Mouse (Mus musculus): Measurements from ENCODE around the gene Ppp1r12c. TPM values are rescaled to one million over a fixed set of nuclear protein-coding genes. Genes with fewer than 3 reads are reported as not detected.
A peak's percentile ranks its signal among the peaks of the same experiment; 100 is the strongest.

Gene Ppp1r12c
- polyA plus RNA-seq, 1 experiment from 2014 or later, result 51.9 TPM

GRCm38 (mm10) chr7:4447138-4447537 lies 54.3 kb downstream of the Ppp1r12c start:
- peaks cover 8% of the 10 kb centered on the region for H3K4me1 ChIP-seq (replicated peaks)
- H3K36me3 ChIP-seq, result peaks cover 19% of the 10 kb centered on the region
- H3K9me3 ChIP-seq, result no peaks in the 10 kb centered on the region
- no peak for ATAC-seq
- no peak overlapping the region for H3K9ac ChIP-seq (replicated peaks)
- H3K27me3 ChIP-seq, result no peaks in the 10 kb centered on the region
- no peak overlapping the region for H3K4me2 ChIP-seq (replicated peaks)
- no peak overlapping the region for H3K4me3 ChIP-seq (replicated peaks)
- no peak overlapping the region for H3K27ac ChIP-seq
- 4% methylated on average over 1 of the region's 1 CpGs for WGBS

GRCm38 (mm10) chr7:4445216-4445791 lies 56.2 kb downstream of the Ppp1r12c start, which contains the start of gene Rdh13:
Rdh13 (minus strand) TSS chr7:4445649.
- ATAC-seq, result peak; percentile 95
- H3K9ac ChIP-seq (replicated peaks), result peak within 1 kb of the TSS; percentile 84
- peaks cover 8% of the 10 kb centered on the region for H3K4me1 ChIP-seq (replicated peaks)
- peak within 1 kb of the TSS; percentile 70 for H3K27ac ChIP-seq
- peak within 1 kb of the TSS; percentile 83 for H3K4me3 ChIP-seq (replicated peaks)
- no peaks in the 10 kb centered on the region for H3K27me3 ChIP-seq
- H3K9me3 ChIP-seq, result no peaks in the 10 kb centered on the region
- H3K4me2 ChIP-seq (replicated peaks), result peak within 1 kb of the TSS; percentile 77
- under 1% methylated on average over 35 of the region's 35 CpGs for WGBS
- H3K36me3 ChIP-seq, result peaks cover 37% of the 10 kb centered on the region

- H3K4me1 ChIP-seq (replicated peaks), result peaks cover 8% of the 10 kb centered on the region
- peaks cover 73% of the 10 kb centered on the region for H3K36me3 ChIP-seq
- H3K4me2 ChIP-seq (replicated peaks), result no peak overlapping the region
- H3K9me3 ChIP-seq, result no peaks in the 10 kb centered on the region
- H3K27ac ChIP-seq, result no peak overlapping the region
- 95% methylated on average over 10 of the region's 10 CpGs for WGBS
- H3K27me3 ChIP-seq, result no peaks in the 10 kb centered on the region
- ATAC-seq, result no peak
- H3K9ac ChIP-seq (replicated peaks), result no peak overlapping the region
- H3K4me3 ChIP-seq (replicated peaks), result no peak overlapping the region
Observed at GRCm38 (mm10) chr7:4440549-4440948, 60.9 kb downstream of the Ppp1r12c start.

GRCm38 (mm10) chr7:4437721-4438120 lies 63.8 kb downstream of the Ppp1r12c start:
- no peaks in the 10 kb centered on the region for H3K4me1 ChIP-seq (replicated peaks)
- H3K36me3 ChIP-seq, result peaks cover 88% of the 10 kb centered on the region
- no peaks in the 10 kb centered on the region for H3K27me3 ChIP-seq
- no peaks in the 10 kb centered on the region for H3K9me3 ChIP-seq
- no peak for ATAC-seq
- H3K27ac ChIP-seq, result no peak overlapping the region
- no peak overlapping the region for H3K4me3 ChIP-seq (replicated peaks)
- no peak overlapping the region for H3K9ac ChIP-seq (replicated peaks)
- WGBS, result 89% methylated on average over 2 of the region's 2 CpGs
- H3K4me2 ChIP-seq (replicated peaks), result no peak overlapping the region

GRCm38 (mm10) chr7:4432026-4432425 lies 69.5 kb downstream of the Ppp1r12c start:
- no peak overlapping the region for H3K4me2 ChIP-seq (replicated peaks)
- no peak overlapping the region for H3K4me3 ChIP-seq (replicated peaks)
- no peaks in the 10 kb centered on the region for H3K27me3 ChIP-seq
- peaks cover 85% of the 10 kb centered on the region for H3K36me3 ChIP-seq
- no peak overlapping the region for H3K9ac ChIP-seq (replicated peaks)
- H3K4me1 ChIP-seq (replicated peaks), result no peaks in the 10 kb centered on the region
- H3K9me3 ChIP-seq, result no peaks in the 10 kb centered on the region
- 89% methylated on average over 8 of the region's 8 CpGs for WGBS
- no peak for ATAC-seq
- H3K27ac ChIP-seq, result no peak overlapping the region

- Histone ChIP-seq H3K27me3 (no peaks in the 10 kb centered on the region), H3K9me3 (no peaks in the 10 kb centered on the region), H3K36me3 (peaks cover 82% of the 10 kb centered on the region), H3K27ac (no peak overlapping the region), H3K4me1 (replicated peaks) (no peaks in the 10 kb centered on the region), H3K4me3 (replicated peaks) (no peak overlapping the region), H3K9ac (replicated peaks) (no peak overlapping the region), H3K4me2 (replicated peaks) (no peak overlapping the region)
- WGBS, result 79% methylated on average over 6 of the region's 6 CpGs
- ATAC-seq, result no peak
Observed at GRCm38 (mm10) chr7:4431548-4431947, 69.9 kb downstream of the Ppp1r12c start.

Small RNA genes within 50 kb of the gene (microRNA-seq; reads per million reads assigned to microRNA genes)
- gene Gm24605, result not detected

Other genes with a start within 250 kb of the Ppp1r12c start
- gene Ncr1, start 164.0 kb downstream of the Ppp1r12c start, polyA plus RNA-seq (2015; fragmentation: Nextera tagmentation; extraction: Ambion mirVana), result not detected in 2 replicates
- 0.09 TPM in 1 of 2 replicates, not detected in the other for gene Gp6, start 103.9 kb downstream of the Ppp1r12c start, polyA plus RNA-seq (2015; fragmentation: Nextera tagmentation; extraction: Ambion mirVana)
- 37.9 and 41.6 TPM in 2 replicates for gene Rdh13, start 56.0 kb downstream of the Ppp1r12c start, polyA plus RNA-seq (2015; fragmentation: Nextera tagmentation; extraction: Ambion mirVana)
- gene Eps8l1, start 41.0 kb downstream of the Ppp1r12c start, polyA plus RNA-seq (2015; fragmentation: Nextera tagmentation; extraction: Ambion mirVana), result 5.5 and 8.2 TPM in 2 replicates
- 5.4 and 6.3 TPM in 2 replicates for gene Tnnt1, start 14.7 kb upstream of the Ppp1r12c start, polyA plus RNA-seq (2015; fragmentation: Nextera tagmentation; extraction: Ambion mirVana)
- gene Tnni3, start 22.5 kb upstream of the Ppp1r12c start, polyA plus RNA-seq (2015; fragmentation: Nextera tagmentation; extraction: Ambion mirVana), result 1.4 and 2.3 TPM in 2 replicates
- gene Dnaaf3, start 30.8 kb upstream of the Ppp1r12c start, polyA plus RNA-seq (2015; fragmentation: Nextera tagmentation; extraction: Ambion mirVana), result 1.5 and 2.3 TPM in 2 replicates
- 92.2 and 97.8 TPM in 2 replicates for gene Syt5, start 45.9 kb upstream of the Ppp1r12c start, polyA plus RNA-seq (2015; fragmentation: Nextera tagmentation; extraction: Ambion mirVana)
- 0.35 and 0.67 TPM in 2 replicates for gene Ptprh, start 102.4 kb upstream of the Ppp1r12c start, polyA plus RNA-seq (2015; fragmentation: Nextera tagmentation; extraction: Ambion mirVana)
- gene Tmem86b, start 129.7 kb upstream of the Ppp1r12c start, polyA plus RNA-seq (2015; fragmentation: Nextera tagmentation; extraction: Ambion mirVana), result 3.8 and 3.9 TPM in 2 replicates
- 9.2 and 11.4 TPM in 2 replicates for gene Ppp6r1, start 157.3 kb upstream of the Ppp1r12c start, polyA plus RNA-seq (2015; fragmentation: Nextera tagmentation; extraction: Ambion mirVana)
- gene Hspbp1, start 183.4 kb upstream of the Ppp1r12c start, polyA plus RNA-seq (2015; fragmentation: Nextera tagmentation; extraction: Ambion mirVana), result 122 and 123 TPM in 2 replicates
- 6.8 and 7.6 TPM in 2 replicates for gene Brsk1, start 188.9 kb upstream of the Ppp1r12c start, polyA plus RNA-seq (2015; fragmentation: Nextera tagmentation; extraction: Ambion mirVana)
- gene Tmem150b, start 223.6 kb upstream of the Ppp1r12c start, polyA plus RNA-seq (2015; fragmentation: Nextera tagmentation; extraction: Ambion mirVana), result 0.22 and 0.24 TPM in 2 replicates
- gene Kmt5c, start 238.4 kb upstream of the Ppp1r12c start, polyA plus RNA-seq (2015; fragmentation: Nextera tagmentation; extraction: Ambion mirVana), result 90.0 and 92.5 TPM in 2 replicates

All from midbrain, embryonic 13.5 days (tissue).